Mouse (Mus musculus) T-helper 17 cell (primary cell): ENCODE measurements around the gene Echs1.
"Not testable (repeated sequence)": the region's sequence is repeated elsewhere in the genome, so short reads cannot be mapped to it uniquely, and the experiment has no call there.

Experiments used
- in situ Hi-C, 2 experiments: fragments of 300-600 bp; cut with MboI, MseI; formaldehyde crosslinking; loops; 1 replicate in 1 of 2; 2 replicates in 1 of 2; pipeline ENCODE4 v1.15.1; 2025; ENCODE audit warnings: high pct_unique_total_duplicates in 2 of 2

The Echs1 gene

GRCm38 (mm10) chr7:140116329-140117054 is at the start of gene Echs1:
Echs1 (minus strand) TSS chr7:140116476.
- in situ Hi-C loops: no loop called here

- in situ Hi-C loops: no loop called here
Measured at GRCm38 (mm10) chr7:140164664-140165063, 48.4 kb upstream of the Echs1 start, which contains the start of gene Olfr522. Olfr522 (minus strand) TSS chr7:140164764.

- in situ Hi-C loops: no loop called here
Measured at GRCm38 (mm10) chr7:140160363-140160762, 44.1 kb upstream of the Echs1 start.

GRCm38 (mm10) chr7:140154218-140154927 is 38.1 kb upstream of the Echs1 start, which contains the start of gene Sprn:
Sprn (minus strand) TSS chr7:140154877.
- in situ Hi-C loops: no loop called here

DNA sequence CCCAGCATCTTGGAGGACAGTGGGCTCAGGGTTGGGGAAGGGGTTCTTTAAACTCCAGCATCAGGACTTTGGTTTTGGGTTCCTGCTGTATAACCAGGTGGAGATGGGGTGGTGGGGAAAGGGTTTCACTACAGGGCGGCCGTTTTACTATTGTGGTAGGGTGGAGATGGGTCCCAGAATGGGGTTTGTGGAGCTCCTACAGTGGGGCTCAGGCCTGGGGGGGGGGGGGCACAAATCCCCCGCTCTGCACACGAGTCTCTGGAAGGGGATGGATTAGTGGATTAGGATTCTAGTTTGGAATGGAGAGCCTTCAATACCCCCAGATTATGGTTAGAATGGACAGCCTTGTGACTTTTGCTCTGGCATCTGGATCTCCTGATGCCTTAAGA is 37.5 kb upstream of the Echs1 start:
- in situ Hi-C loops: no loop called here

DNA sequence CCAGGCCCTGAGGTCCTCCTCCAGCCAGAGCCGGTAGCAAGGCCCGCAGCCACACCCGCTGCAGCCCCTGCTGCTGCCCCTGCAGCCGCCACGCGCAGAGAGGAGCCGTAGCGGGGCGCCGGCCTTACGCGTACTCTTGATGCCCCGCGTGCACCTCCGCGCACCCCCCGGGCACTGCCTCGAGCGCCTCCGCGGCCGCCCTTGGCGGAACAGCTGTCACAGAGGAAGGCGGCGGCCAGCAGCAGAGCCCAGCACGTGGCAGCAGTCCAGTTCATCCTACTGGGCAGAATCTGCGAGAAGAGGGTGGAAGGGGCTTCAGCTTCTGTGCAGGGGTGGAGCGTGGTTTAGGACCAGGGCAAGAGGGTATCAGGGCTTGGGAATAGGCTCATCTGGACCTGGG is 37.1 kb upstream of the Echs1 start:
- in situ Hi-C loops: no loop called here

GRCm38 (mm10) chr7:140144550-140144949 is 28.3 kb upstream of the Echs1 start:
- in situ Hi-C loops: loop anchor here in 1 of 2 experiments (5.0 kb wide), 1 partner anchor 62 kb away; the partner anchor contains the start of gene Caly

DNA sequence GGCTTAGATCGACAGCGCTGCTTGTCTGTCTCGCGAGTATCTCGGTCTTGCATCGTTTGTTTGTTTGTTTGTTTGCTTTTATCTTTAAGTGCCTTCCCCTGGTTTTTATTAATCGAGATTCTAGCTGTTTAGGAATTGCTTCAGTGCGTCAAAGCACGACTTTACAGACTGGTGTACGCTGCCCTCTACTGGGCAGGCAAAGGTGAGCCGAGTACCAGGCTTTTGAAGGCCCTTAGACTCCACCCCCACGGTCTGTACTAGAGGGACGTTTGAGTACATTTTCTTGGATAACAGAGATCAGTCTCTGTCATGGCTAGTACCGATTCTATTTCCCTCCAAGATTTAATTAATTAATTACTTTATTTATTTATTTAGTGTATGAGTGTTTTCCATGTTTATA is 25.1 kb upstream of the Echs1 start:
- in situ Hi-C loops: loop anchor here in 1 of 2 experiments (5.0 kb wide), 1 partner anchor 59 kb away; the partner anchor contains the start of gene Caly

- in situ Hi-C loops: no loop called here
Measured at GRCm38 (mm10) chr7:140138021-140138310, 21.7 kb upstream of the Echs1 start.

DNA sequence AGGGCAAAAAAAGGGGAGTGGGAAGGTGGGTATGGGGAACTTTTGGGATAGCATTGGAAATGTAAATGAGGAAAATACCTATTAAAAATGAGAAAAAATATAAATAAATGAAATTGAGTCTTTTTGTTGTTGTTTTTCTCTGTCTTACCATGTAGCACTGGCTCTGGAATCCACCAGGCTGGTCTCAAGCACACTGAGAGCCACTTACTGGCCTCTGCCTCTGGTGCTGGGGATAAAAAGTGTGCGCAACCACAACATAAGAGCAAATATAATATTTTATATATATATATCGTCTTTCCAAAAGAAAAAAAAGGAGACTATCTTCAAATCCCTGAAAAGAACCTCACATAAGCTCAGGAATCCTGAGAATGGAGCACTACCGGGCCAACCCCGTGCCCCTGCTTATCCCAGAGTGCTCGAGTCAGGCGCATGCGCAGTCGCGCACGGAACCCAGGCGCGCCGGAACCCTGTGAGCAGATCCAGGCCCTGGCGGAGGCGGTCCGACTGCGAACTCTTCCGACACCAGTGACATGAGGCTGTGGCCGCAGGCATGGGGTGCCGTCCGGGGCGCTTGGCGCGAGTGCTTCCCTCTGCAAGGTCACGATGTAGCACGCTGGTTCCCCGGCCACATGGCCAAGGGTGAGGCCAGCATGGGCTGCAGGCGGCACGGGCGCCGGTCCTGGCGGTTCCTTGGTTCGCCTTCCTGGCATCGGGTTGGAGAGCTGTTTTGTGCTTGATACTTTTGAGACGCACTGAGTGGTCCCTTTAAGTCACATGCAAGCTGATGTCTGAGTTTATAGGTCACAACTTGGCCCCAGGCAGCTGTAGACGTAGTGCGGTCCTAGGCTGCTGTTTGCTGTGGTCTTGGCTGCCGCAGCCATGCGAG is 21.1 kb upstream of the Echs1 start, which contains the start of gene Mtg1:
Gene Mtg1 (plus strand): TSS at position 430 of the 886 bp plus-strand sequence.
- in situ Hi-C loops: no loop called here

DNA sequence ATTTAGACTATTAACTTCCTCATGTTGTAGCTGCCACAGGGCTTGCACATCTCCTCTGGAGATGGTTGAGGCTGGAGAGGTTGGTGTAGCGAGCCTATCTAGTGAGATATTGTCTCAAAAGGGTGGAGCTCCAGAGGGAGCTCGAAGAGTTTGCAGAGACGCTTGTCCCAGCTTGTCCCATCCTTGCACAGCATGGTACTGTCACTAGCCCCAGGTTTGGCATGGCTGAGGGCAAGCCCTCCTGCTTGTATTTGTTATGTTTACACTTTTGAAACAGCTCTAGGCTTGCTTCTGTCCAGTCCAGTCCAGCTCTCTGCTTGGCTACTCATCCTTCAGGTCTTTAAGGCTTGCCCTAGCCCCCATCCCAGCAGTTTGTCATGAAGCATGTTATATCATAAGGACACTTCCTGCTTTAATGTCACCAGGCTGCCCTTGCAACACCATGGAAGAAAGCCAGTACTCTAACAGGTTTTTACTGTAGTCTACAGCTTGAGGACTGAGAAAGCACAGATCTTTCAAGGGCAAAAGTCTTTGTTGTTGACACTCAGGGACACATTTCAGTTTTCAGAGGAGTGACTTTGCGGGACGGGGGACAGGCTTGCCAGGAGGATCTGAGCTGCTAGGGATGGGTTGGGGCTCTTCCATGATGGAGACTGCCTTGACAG is 19.0 kb upstream of the Echs1 start:
- in situ Hi-C loops: no loop called here

GRCm38 (mm10) chr7:140134033-140134432 is 17.8 kb upstream of the Echs1 start:
- in situ Hi-C loops: not testable (repeated sequence)

DNA sequence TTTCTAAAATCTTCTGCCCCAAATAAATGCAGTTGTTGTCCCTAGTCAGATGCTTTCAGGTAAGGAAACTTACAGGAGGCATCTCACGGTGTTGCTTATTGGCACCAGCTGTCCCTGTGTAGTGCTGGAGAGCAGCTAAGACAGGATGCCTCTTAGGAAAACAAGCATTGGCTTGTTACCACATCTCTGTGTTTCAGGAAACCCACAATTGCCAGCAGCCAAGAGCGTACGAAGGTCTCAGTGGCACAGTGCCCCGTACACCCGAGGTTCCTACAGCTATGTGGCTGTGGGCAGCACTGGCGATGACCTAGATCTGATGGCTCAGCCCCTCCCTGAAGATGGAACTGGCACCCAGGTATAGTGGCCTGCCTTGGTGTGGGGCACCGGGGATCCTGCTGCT is 15.9 kb upstream of the Echs1 start:
- in situ Hi-C loops: not testable (repeated sequence)

DNA sequence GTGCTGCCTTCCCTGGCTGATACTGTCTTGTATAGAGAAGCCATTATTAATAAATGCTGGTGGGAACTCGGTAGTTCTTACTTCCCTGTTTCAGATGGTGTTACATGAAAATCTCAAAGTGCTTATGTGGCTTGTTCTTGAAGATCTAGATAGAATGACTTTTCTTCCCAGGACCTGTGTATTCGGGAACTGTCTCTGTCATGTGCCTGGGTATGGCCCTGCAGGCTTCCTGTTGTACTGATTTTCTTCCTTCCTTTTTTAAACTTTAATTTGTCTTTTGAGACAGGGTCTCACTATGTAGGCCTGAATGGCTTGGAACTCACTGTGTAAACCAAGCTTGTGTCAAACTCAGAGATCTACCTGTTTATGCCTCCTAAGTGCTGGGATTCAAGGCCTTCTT is 11.6 kb upstream of the Echs1 start:
- in situ Hi-C loops: no loop called here

- in situ Hi-C loops: no loop called here
Measured at GRCm38 (mm10) chr7:140126934-140127333, 10.7 kb upstream of the Echs1 start.

DNA sequence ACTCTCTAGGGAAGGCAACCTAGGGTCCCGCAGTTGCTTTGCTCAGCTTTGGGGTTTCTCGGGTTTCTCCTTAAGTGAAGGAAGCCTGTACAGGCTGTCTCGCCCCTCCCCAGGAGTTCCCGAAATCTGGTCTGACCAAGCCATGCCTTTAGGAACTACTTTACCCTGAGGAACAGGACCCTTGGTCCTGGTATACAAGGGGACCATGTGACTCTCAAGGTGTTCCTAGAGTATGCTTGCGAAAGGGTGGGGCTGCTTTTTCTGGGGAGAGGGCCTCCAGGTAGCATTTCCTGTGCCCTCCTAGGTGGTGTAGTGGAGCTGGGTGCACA is 9.7 kb upstream of the Echs1 start:
- in situ Hi-C loops: no loop called here

DNA sequence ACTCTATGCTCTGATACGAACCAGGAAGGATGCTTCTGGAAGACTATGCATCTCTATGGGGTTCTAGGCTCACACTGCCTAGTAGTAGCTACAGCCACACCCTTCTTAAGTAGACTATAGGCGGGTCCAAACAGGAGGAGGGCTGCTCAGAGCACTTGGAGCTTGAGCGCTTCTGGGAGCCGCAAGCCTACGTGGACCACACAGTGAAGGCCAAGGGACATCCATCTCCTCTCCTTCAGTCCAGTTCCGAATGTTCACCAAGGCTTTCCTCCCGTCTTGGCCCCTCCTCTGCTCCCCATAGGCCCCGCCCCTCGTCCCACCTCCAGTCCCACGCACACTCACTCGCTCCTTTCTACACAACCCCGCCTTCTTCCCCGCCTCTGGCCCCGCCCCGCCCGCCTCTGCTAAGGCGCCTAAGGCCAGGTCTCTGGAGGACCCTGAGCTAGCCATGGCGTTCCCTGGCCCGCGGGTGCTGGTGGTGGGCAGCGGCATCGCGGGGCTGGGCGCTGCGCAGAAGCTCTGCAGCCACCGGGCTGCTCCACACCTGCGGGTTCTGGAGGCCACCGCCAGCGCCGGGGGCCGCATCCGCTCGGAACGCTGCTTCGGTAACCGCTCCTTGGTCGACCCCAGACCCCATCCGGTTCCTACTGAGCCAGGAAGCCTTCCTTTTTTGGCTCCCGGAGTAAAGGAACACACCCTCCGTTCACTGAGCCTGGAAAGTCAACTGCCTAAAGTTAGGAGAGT is 9.2 kb upstream of the Echs1 start:
- in situ Hi-C loops: no loop called here

DNA sequence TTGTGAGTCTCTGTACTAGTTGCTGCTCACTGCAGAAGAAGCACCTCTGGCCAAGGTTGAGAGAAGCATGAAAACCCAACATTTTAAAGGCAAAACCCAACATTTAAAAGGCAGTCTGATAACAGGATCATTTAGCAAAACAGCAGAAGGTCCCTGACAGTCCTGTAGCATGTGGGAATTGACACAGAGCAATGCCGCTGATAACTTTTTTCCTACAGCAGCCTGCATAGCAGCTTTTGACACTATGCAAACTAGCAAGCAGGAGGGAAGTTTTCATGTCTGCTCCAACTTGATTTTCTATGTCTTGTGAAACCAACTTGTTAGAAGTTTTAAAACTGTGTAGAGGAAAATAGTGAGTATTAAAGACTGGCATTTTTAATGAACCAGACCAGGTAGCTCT is 8.1 kb upstream of the Echs1 start:
- in situ Hi-C loops: no loop called here

DNA sequence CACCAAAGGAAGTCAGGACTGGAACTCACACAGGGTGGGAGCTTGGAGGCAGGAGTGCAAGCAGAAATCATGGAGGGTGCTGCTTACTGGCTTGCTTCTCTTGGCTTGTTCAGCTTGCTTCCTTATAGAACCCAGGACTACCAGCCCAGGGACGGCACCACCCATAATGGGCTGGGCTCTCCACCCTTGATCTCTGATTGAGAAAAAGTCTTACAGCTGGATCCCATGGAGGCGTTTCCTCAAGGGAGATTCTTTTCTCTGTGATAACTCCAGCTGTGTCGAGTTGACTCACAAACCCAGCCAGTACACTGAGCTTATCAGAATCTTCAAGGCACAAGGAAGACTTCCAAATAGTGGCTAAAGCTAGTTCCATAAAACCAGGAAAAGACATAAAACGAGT is 6.5 kb upstream of the Echs1 start:
- in situ Hi-C loops: no loop called here

DNA sequence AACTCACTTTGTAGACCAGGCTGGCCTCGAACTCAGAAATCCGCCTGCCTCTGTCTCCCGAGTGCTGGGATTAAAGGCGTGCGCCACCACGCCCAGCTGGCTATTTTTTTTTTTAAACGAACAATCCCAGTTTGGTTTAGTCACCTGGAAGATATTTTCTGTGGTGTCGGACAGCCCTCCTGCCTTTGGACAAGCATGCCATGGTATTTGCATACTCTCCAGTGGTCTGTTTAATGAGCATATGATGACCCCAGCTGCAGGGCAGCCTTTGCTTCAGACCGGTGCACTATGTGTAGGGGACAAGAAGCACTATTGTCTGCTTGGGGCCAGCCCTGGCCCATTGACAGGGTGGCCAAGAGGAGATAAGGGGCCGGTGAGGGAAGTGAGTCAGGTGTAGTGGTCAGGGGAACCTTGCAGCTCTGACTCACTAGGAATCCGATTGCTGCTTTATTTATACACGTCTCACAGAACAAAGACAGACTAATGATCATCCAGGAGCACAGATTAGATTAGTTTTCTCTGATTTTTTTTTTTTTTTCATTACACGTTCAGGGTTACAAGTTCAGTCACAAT is 5.1 kb upstream of the Echs1 start:
- in situ Hi-C loops: no loop called here

DNA sequence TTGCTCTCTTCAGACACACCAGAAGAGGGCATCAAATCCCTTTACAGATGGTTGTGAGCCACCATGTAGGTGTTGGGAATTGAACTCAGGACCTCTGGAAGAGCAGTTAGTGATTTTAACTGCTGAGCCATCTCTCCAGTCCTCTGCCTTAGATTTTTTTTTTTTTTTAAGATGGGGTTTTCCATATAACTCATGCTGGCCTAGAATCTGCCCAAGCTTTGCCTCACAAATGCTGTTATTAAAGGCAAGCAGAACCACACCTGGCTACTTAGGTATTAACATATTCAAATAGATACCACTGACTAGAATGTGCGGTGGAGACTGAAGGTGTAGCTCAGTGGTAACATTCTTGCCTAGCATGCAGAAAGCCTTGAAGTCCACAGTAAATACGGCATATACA is 4.2 kb upstream of the Echs1 start:
- in situ Hi-C loops: no loop called here
